Mouse (Mus musculus): ENCODE data around the gene Mrps18b. TPM values are rescaled to one million over a fixed set of nuclear protein-coding genes. Genes with fewer than 3 reads are reported as not detected.

Gene Mrps18b
- polyA plus RNA-seq, 1 experiment from 2014 or later, result 128 TPM

DNA sequence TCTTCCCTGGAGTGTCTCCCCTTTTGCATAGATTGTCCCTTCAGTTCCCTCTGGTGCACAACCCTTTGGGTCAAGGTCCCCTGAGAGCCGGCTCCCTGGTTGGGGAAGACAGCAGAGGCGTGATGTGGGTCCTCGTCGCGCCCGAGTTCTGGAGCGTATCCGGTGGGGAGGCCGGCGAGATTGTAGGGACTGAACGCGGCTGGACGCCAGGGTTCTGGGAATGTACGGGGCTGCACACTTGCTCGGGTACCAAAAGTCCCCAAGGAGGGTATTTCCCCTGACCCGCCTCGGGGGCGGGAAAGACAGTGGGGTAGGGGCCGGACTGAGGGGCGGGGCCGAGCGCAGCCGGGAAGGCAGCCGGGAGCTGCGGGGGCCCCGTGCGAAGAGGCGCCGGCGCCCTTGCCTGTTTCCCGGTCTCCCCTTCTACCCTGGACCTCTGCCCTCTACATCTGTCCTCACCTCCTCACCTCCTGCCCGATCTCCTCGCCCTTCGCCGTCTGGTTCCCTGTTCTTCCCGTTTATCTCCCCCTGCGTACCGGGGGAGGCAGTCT, 49.8 kb downstream of the Mrps18b start:
- H3K4me1 ChIP-seq (replicated peaks; ENCODE audit: control insufficient read depth, insufficient read depth, low read length), result peaks cover 50% of the 10 kb centered on the region
- peak overlapping the region; percentile 62 for H3K9ac ChIP-seq (ENCODE audit: low read length)
- WGBS, result under 1% methylated on average over 38 of the region's 38 CpGs
- H3K27ac ChIP-seq (ENCODE audit: low read depth), result peak overlapping the region; percentile 96
- peak overlapping the region; percentile 92 for H3K4me2 ChIP-seq (ENCODE audit: low read length)
- H3K36me3 ChIP-seq (ENCODE audit: control insufficient read depth, insufficient read depth, low read length), result peaks cover 7% of the 10 kb centered on the region
- DNase-seq (ENCODE audit: low spot score) (peak; percentile 87), ATAC-seq (replicated peaks; ENCODE audit: low FRiP score, low TSS enrichment, low read depth) (peak; percentile 39)
- H3K9me3 ChIP-seq (ENCODE audit: control insufficient read depth, low read length), result 0 out of 2 replicates have a peak, but pooled peaks cover 3% of the 10 kb centered on the region
- H3K27me3 ChIP-seq (replicated peaks; ENCODE audit: control insufficient read depth, insufficient read depth, low read length), result no peaks in the 10 kb centered on the region
- H3K4me3 ChIP-seq (ENCODE audit: low read depth, low read length), result peak overlapping the region; percentile 68

DNA sequence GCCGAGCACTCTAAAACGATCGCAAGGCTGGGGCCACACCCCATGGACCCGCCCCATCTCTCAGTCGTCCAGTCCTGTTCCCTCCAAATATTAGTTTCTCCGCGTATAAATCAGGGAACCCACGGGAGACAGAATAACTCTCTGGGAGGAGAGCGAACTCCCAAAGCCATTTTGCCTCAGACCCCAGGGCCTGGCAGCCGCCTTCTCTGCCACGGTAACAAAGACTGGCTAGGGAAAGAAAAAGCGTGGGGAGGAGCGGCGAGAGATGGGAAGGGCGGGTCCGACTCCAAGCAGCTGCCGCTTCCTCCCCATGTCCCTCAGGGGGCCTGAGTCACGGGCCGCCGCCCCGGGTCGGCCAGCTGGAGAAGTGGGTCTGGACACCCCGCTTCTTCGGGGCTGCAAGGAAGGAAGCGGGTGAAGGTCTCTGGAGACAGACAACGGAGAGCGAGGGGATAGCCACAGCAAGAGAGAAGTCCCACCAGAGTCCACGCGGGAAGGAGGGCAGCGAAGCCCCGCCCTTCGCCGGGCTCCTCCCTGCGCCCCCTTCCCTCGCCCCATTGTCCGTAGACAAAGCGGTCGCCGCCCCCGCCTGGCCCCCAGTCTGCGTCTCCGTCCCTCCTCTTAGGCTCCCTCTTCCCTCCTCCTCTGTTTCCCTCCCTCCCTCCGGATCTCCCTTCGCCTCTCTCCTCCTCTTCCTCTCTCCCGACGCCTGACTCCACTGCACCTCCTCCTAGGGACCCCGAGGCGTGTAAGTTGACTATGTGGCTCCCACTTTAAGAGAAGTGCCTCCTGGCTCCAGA, 50.5 kb downstream of the Mrps18b start, which contains the start of gene Ppp1r18:
Gene Ppp1r18 (plus strand): TSS at position 113 of the 800 bp plus-strand sequence.
- DNase-seq (ENCODE audit: low spot score) (peak; percentile 90), ATAC-seq (replicated peaks; ENCODE audit: low FRiP score, low TSS enrichment, low read depth) (peak; percentile 54)
- Histone ChIP-seq H3K4me3 (ENCODE audit: low read depth, low read length) (peak within 1 kb of the TSS; percentile 68), H3K27me3 (replicated peaks; ENCODE audit: control insufficient read depth, insufficient read depth, low read length) (no peaks in the 10 kb centered on the region), H3K9ac (ENCODE audit: low read length) (peak within 1 kb of the TSS; percentile 62), H3K4me1 (replicated peaks; ENCODE audit: control insufficient read depth, insufficient read depth, low read length) (peaks cover 46% of the 10 kb centered on the region), H3K4me2 (ENCODE audit: low read length) (peak within 1 kb of the TSS; percentile 92), H3K36me3 (ENCODE audit: control insufficient read depth, insufficient read depth, low read length) (peaks cover 3% of the 10 kb centered on the region; the same call in 1 of the 2 replicates), H3K9me3 (ENCODE audit: control insufficient read depth, low read length) (no peaks in the 10 kb centered on the region), H3K27ac (ENCODE audit: low read depth) (peak within 1 kb of the TSS; percentile 96)
- WGBS, result under 1% methylated on average over 36 of the region's 48 CpGs

DNA sequence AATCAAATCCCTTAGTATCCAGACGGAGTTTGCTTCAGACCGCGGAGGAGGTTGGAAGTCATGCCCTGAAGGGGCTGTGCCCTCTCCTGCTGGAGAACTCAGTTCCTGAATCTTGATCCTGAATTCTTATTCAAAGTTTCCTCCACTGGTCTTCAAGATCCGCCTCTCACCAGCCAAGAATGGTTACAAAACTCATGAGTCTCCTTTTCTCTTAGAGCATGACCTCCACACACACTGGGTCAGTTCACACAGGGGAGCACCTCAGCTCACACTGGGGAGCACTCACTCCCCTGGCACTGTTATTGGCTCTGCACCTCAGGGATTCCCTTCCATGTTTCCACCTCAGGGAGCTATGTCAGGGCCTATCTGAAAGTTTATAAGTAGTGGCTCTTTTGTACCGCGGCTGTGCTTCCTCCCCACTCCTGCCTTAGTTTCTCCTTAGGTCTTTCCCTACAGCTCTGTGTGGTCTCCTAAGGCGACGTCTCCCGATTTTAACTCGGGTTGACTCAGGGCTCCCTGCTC, 51.3 kb downstream of the Mrps18b start:
- ATAC-seq (replicated peaks; ENCODE audit: low FRiP score, low TSS enrichment, low read depth) (no peak), DNase-seq (ENCODE audit: low spot score) (no peak)
- H3K27me3 ChIP-seq (replicated peaks; ENCODE audit: control insufficient read depth, insufficient read depth, low read length), result no peaks in the 10 kb centered on the region
- peak overlapping the region; percentile 62 for H3K9ac ChIP-seq (ENCODE audit: low read length)
- 26% methylated on average over 10 of the region's 10 CpGs for WGBS
- peak overlapping the region; percentile 96 for H3K27ac ChIP-seq (ENCODE audit: low read depth)
- H3K4me3 ChIP-seq (ENCODE audit: low read depth, low read length), result peak overlapping the region; percentile 68
- no peaks in the 10 kb centered on the region for H3K36me3 ChIP-seq (ENCODE audit: control insufficient read depth, insufficient read depth, low read length)
- peak overlapping the region; percentile 92 for H3K4me2 ChIP-seq (ENCODE audit: low read length)
- H3K4me1 ChIP-seq (replicated peaks; ENCODE audit: control insufficient read depth, insufficient read depth, low read length), result peaks cover 42% of the 10 kb centered on the region
- no peaks in the 10 kb centered on the region for H3K9me3 ChIP-seq (ENCODE audit: control insufficient read depth, low read length)

DNA sequence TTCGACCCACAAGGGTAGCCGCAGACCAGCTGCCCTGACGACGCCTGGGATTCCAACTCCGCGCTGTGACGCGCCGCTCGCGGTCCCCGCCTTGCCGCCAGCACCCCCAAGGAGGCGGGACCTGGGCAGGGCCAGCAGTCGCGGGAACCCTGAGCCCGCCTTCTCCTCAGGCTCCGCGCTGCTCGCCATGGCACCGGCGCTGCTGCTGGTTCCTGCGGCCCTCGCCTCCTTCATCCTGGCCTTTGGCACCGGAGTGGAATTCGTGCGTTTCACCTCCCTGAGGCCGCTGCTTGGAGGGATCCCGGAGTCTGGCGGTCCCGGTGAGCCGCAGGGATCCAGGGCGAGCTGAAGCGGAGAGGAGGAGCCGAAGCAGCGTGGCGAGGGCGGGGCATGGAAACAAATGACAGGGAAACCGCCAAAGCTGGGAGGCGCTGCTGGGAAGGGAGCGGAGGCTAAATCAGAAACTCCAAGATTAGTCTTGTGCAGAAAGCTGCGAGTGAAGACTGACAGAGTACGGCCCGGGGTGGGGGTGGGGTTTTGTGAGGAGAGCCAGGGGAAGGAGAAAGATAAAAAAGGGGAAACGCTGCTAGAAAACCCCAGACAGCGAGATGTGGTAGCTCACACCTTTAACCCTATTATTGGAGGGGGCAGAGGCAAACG, 54.9 kb downstream of the Mrps18b start, which contains the start of gene Nrm:
Gene Nrm (plus strand): TSS at position 121 of the 660 bp plus-strand sequence.
- peak; percentile 91 for ATAC-seq (replicated peaks; ENCODE audit: low FRiP score, low TSS enrichment, low read depth)
- under 1% methylated on average over 47 of the region's 47 CpGs for WGBS
- Histone ChIP-seq H3K27me3 (replicated peaks; ENCODE audit: control insufficient read depth, insufficient read depth, low read length) (no peaks in the 10 kb centered on the region), H3K9me3 (ENCODE audit: control insufficient read depth, low read length) (no peaks in the 10 kb centered on the region), H3K36me3 (ENCODE audit: control insufficient read depth, insufficient read depth, low read length) (peaks cover 21% of the 10 kb centered on the region), H3K4me3 (ENCODE audit: low read depth, low read length) (peak within 1 kb of the TSS; percentile 83), H3K9ac (ENCODE audit: low read length) (peak within 1 kb of the TSS; percentile 67), H3K4me1 (replicated peaks; ENCODE audit: control insufficient read depth, insufficient read depth, low read length) (peaks cover 15% of the 10 kb centered on the region), H3K27ac (ENCODE audit: low read depth) (peak within 1 kb of the TSS; percentile 89), H3K4me2 (ENCODE audit: low read length) (peak within 1 kb of the TSS; percentile 59)
- DNase-seq (ENCODE audit: low spot score), result peak; percentile 97

- 6% methylated on average over 12 of the region's 12 CpGs for WGBS
- ATAC-seq (replicated peaks; ENCODE audit: low FRiP score, low TSS enrichment, low read depth) (no peak), DNase-seq (ENCODE audit: low spot score) (no peak)
- peaks cover 15% of the 10 kb centered on the region for H3K4me1 ChIP-seq (replicated peaks; ENCODE audit: control insufficient read depth, insufficient read depth, low read length)
- peak overlapping the region; percentile 83 for H3K4me3 ChIP-seq (ENCODE audit: low read depth, low read length)
- H3K9ac ChIP-seq (ENCODE audit: low read length), result peak overlapping the region; percentile 67
- H3K27ac ChIP-seq (ENCODE audit: low read depth), result peak overlapping the region; percentile 89; the same call in 1 of the 2 replicates
- peaks cover 21% of the 10 kb centered on the region for H3K36me3 ChIP-seq (ENCODE audit: control insufficient read depth, insufficient read depth, low read length)
- peak overlapping the region; percentile 59 for H3K4me2 ChIP-seq (ENCODE audit: low read length)
- no peaks in the 10 kb centered on the region for H3K27me3 ChIP-seq (replicated peaks; ENCODE audit: control insufficient read depth, insufficient read depth, low read length)
- H3K9me3 ChIP-seq (ENCODE audit: control insufficient read depth, low read length), result no peaks in the 10 kb centered on the region
These were observed 55.4 kb downstream of the Mrps18b start for GRCm38 (mm10) chr17:35860831-35861197.

MicroRNA genes within 50 kb of the gene (microRNA counts, 519-probe panel; counts per million panel counts)
- not detected for microRNA mmu-miR-1894-3p
- not detected for microRNA mmu-miR-1894-5p
- not detected for microRNA mmu-miR-877

Small RNAs within 50 kb of the gene (microRNA-seq; reads per million reads assigned to microRNA genes)
- 0.59 reads per million for gene Gm28033
- not detected for gene Mir1894
- 84.6 reads per million, percentile 57 among the genes with 10 or more reads in this experiment for gene Mir877

Other genes with a start within 250 kb of the Mrps18b start
- 16.0 and 18.1 TPM in 2 replicates for gene Vars2, start 248.8 kb downstream of the Mrps18b start, polyA plus RNA-seq (2014; fragmentation: Nextera tagmentation; extraction: Ambion mirVana)
- gene Gtf2h4, start 242.7 kb downstream of the Mrps18b start, polyA plus RNA-seq (2014; fragmentation: Nextera tagmentation; extraction: Ambion mirVana), result 47.2 and 49.9 TPM in 2 replicates
- gene Ddr1, start 211.8 kb downstream of the Mrps18b start, polyA plus RNA-seq (2014; fragmentation: Nextera tagmentation; extraction: Ambion mirVana), result 44.6 and 45.1 TPM in 2 replicates
- gene Ier3, start 94.7 kb downstream of the Mrps18b start, polyA plus RNA-seq (2014; fragmentation: Nextera tagmentation; extraction: Ambion mirVana), result 4.4 and 5.1 TPM in 2 replicates
- 42.5 and 48.5 TPM in 2 replicates for gene Flot1, start 93.2 kb downstream of the Mrps18b start, polyA plus RNA-seq (2014; fragmentation: Nextera tagmentation; extraction: Ambion mirVana)
- gene Tubb5, start 78.1 kb downstream of the Mrps18b start, polyA plus RNA-seq (2014; fragmentation: Nextera tagmentation; extraction: Ambion mirVana), result 923 and 1,006 TPM in 2 replicates
- 16.6 and 17.8 TPM in 2 replicates for gene Mdc1, start 74.9 kb downstream of the Mrps18b start, polyA plus RNA-seq (2014; fragmentation: Nextera tagmentation; extraction: Ambion mirVana)
- 62.6 and 69.3 TPM in 2 replicates for gene Nrm, start 55.1 kb downstream of the Mrps18b start, polyA plus RNA-seq (2014; fragmentation: Nextera tagmentation; extraction: Ambion mirVana)
- 21.2 and 23.2 TPM in 2 replicates for gene Ppp1r18, start 50.8 kb downstream of the Mrps18b start, polyA plus RNA-seq (2014; fragmentation: Nextera tagmentation; extraction: Ambion mirVana)
- 37.2 and 46.1 TPM in 2 replicates for gene Dhx16, start 36.6 kb downstream of the Mrps18b start, polyA plus RNA-seq (2014; fragmentation: Nextera tagmentation; extraction: Ambion mirVana)
- 26.7 and 30.6 TPM in 2 replicates for gene 2310061I04Rik, start 19.0 kb downstream of the Mrps18b start, polyA plus RNA-seq (2014; fragmentation: Nextera tagmentation; extraction: Ambion mirVana)
- gene Atat1, start 6.3 kb downstream of the Mrps18b start, polyA plus RNA-seq (2014; fragmentation: Nextera tagmentation; extraction: Ambion mirVana), result 68.5 and 76.3 TPM in 2 replicates
- 33.8 and 34.0 TPM in 2 replicates for gene Ppp1r10, start within 50 bp of the Mrps18b start, polyA plus RNA-seq (2014; fragmentation: Nextera tagmentation; extraction: Ambion mirVana)
- 88.4 and 89.1 TPM in 2 replicates for gene Abcf1, start 53.4 kb upstream of the Mrps18b start, polyA plus RNA-seq (2014; fragmentation: Nextera tagmentation; extraction: Ambion mirVana)
- 37.8 and 38.3 TPM in 2 replicates for gene Gnl1, start 63.5 kb upstream of the Mrps18b start, polyA plus RNA-seq (2014; fragmentation: Nextera tagmentation; extraction: Ambion mirVana)
- gene Prr3, start 63.8 kb upstream of the Mrps18b start, polyA plus RNA-seq (2014; fragmentation: Nextera tagmentation; extraction: Ambion mirVana), result 25.3 and 26.1 TPM in 2 replicates
- 2.0 and 3.4 TPM in 2 replicates for gene H2-T24, start 104.2 kb upstream of the Mrps18b start, polyA plus RNA-seq (2014; fragmentation: Nextera tagmentation; extraction: Ambion mirVana)
- gene H2-T23, start 116.5 kb upstream of the Mrps18b start, polyA plus RNA-seq (2014; fragmentation: Nextera tagmentation; extraction: Ambion mirVana), result 4.9 and 5.7 TPM in 2 replicates
- gene H2-T22, start 126.4 kb upstream of the Mrps18b start, polyA plus RNA-seq (2014; fragmentation: Nextera tagmentation; extraction: Ambion mirVana), result 15.0 and 17.8 TPM in 2 replicates
- not detected in 2 replicates for gene Gm6034, start 126.6 kb upstream of the Mrps18b start, polyA plus RNA-seq (2014; fragmentation: Nextera tagmentation; extraction: Ambion mirVana)
- not detected in 2 replicates for gene Gm11127, start 142.0 kb upstream of the Mrps18b start, polyA plus RNA-seq (2014; fragmentation: Nextera tagmentation; extraction: Ambion mirVana)
- gene Gm19684, start 205.3 kb upstream of the Mrps18b start, polyA plus RNA-seq (2014; fragmentation: Nextera tagmentation; extraction: Ambion mirVana), result not detected in 2 replicates
- gene Gm7030, start 213.0 kb upstream of the Mrps18b start, polyA plus RNA-seq (2014; fragmentation: Nextera tagmentation; extraction: Ambion mirVana), result not detected in 2 replicates

Measured in intestine, embryonic 14.5 days (tissue).